Mouse (Mus musculus) heart, adult 2 months (tissue): ENCODE data around the gene Trmt1. TPM values are rescaled to one million over a fixed set of nuclear protein-coding genes. Genes with fewer than 3 reads are reported as not detected.

Experiments
- DNase-seq, 2 experiments: peaks; one replicate each; pipeline ENCODE4 v3.0.0; 2021
- H3K27ac ChIP-seq: fragments of 200-600 bp; 2 replicates; pipeline ENCODE4 v1.8.1; 2022
- H3K27me3 ChIP-seq: fragments of 200-500 bp; 2 replicates; pipeline ENCODE4 v1.6.1; 2012; ENCODE audit warnings: mild to moderate bottlenecking, low read length, inconsistent platforms, mixed read lengths; ENCODE audit not compliant: control insufficient read depth, insufficient read depth
- H3K36me3 ChIP-seq: fragments of 200-500 bp; 2 replicates; pipeline ENCODE4 v1.6.1; 2012; ENCODE audit warnings: low read length, inconsistent platforms; ENCODE audit not compliant: control insufficient read depth, insufficient read depth
- H3K4me1 ChIP-seq: fragments of 200-500 bp; 2 replicates; pipeline ENCODE4 v1.6.1; 2011; ENCODE audit warnings: low read length; ENCODE audit not compliant: control insufficient read depth, insufficient read depth
- H3K4me3 ChIP-seq: fragments of 200-600 bp; 2 replicates; pipeline ENCODE4 v1.8.1; 2022
- H3K79me2 ChIP-seq: fragments of 200-500 bp; replicated peaks from 2 replicates; pipeline ENCODE4 v1.6.1; 2012; ENCODE audit warnings: mild to moderate bottlenecking, inconsistent platforms, low read length, moderate library complexity, mixed read lengths; ENCODE audit not compliant: control insufficient read depth, insufficient read depth
- H3K9ac ChIP-seq: fragments of 200-500 bp; 2 replicates; pipeline ENCODE4 v1.6.1; 2012; ENCODE audit warnings: low read depth, mild to moderate bottlenecking, control low read depth, inconsistent platforms, low read length, mixed read lengths
- CTCF ChIP-seq: fragments of 200-600 bp; IDR thresholded peaks from 2 replicates; pipeline ENCODE4 v1.8.1; 2022; ENCODE audit warnings: antibody characterized with exemption, mild to moderate bottlenecking, moderate library complexity
- EP300 ChIP-seq: fragments of 200-500 bp; IDR thresholded peaks from 2 replicates; pipeline ENCODE4 v1.6.1; 2011; ENCODE audit warnings: low read depth, low read length, control low read depth; ENCODE audit not compliant: insufficient read depth
- POLR2A ChIP-seq: fragments of 200-500 bp; IDR thresholded peaks from 2 replicates; pipeline ENCODE4 v1.6.1; 2011; ENCODE audit warnings: mild to moderate bottlenecking, low read depth, low read length, control low read depth; ENCODE audit not compliant: insufficient read depth
- WGBS: fragments of 180-500 bp; shearing (Covaris S2); methylation state at CpG from one replicate; pipeline ENCODE4 v1.1.7; 2018; 5-methylcytosine and 5-hydroxymethylcytosine counted together
- intact Hi-C: fragments of 180-260 bp; cut with DNase I; formaldehyde crosslinking; loops from one replicate; pipeline ENCODE4 v1.15.1; 2025
- polyA plus RNA-seq: library from polyadenylated mRNA; depleted of rRNA; stranded (reverse); fragments of >200 nt; gene quantifications from 2 replicates; pipeline ENCODE4 v1.2.3, GENCODE M21; 2012
- total RNA-seq, 2 experiments: library from RNA; stranded (reverse); gene quantifications; 2 replicates each; pipeline ENCODE4 v1.2.3; 2021

The Trmt1 gene
- total and polyA plus RNA-seq, 3 experiments, result 32.0 to 50.8 (median 37.4) TPM

- H3K27ac ChIP-seq, result peak overlapping the region; percentile 90
- no peak overlapping the region for H3K4me3 ChIP-seq
- H3K27me3 ChIP-seq, result no peaks in the 10 kb centered on the region
- TF ChIP-seq CTCF, result no peak
- TF ChIP-seq EP300, result no peak
- TF ChIP-seq POLR2A, result no peak
- no peaks in the 10 kb centered on the region for H3K79me2 ChIP-seq
- no peaks in the 10 kb centered on the region for H3K36me3 ChIP-seq
- 63% methylated on average over 5 of the region's 5 CpGs for WGBS
- no peak for DNase-seq
- no peak overlapping the region for H3K9ac ChIP-seq
- intact Hi-C loops, result loop anchor here (2.0 kb wide), 1 partner anchor 40 kb away; no protein-coding TSS in a partner anchor
- H3K4me1 ChIP-seq, result peaks cover 20% of the 10 kb centered on the region
Measured at GRCm38 (mm10) chr8:84700526-84700925, 14.4 kb downstream of the Trmt1 start.

DNA sequence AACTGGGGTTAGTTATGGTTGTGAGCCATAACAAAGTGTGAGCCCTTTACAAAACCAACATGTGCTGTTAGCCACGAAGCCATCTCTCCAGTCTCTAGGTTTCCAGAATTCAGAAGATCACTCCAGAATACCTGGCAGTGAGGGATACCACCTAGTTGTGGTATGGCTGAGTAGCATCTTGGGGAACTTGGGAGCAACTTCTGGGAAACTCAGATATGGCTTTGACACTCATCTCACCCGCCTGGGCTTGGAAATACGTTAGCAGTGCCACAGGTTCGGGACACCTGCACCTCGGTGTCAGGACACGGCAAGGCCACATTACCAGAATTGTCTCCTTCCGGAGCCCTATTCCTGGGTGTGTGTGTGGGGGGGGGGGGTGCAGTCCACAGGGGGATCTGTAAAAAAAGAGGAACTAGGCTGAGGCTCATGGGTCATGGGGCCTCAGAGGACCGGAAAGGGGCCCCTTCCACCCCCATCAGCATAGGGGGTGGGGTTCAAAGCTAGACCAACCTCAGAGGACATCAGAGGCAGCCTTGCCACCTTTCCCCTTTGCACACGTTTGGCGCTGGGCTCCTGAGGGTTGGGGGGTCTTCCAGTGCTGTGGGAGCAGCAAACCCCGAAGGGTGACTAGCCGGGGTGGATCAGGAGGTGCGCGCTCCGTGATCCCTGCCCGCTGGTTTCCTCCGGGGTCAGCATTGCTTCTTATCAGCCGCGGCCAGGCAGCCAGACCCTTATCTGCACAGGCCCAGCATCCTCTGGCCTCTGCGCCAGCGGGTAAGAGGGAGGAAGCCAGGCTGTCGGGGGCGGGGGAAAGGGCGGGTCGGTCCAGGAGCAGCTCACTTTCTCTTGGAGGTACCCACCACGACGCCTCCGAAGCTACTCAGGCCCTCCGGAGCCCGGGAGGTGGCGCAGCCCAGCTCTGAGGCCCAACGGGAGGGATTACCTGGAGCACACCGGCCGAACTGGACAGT, 15.1 kb downstream of the Trmt1 start, which contains the start of gene Lyl1:
TSS of gene Lyl1 (plus strand) at position 517 of the 971 bp plus-strand sequence.
- WGBS, result 9% methylated on average over 34 of the region's 34 CpGs
- Histone ChIP-seq H3K79me2 (no peaks in the 10 kb centered on the region), H3K36me3 (no peaks in the 10 kb centered on the region), H3K9ac (peak within 1 kb of the TSS; percentile 68), H3K4me1 (peaks cover 20% of the 10 kb centered on the region), H3K27me3 (no peaks in the 10 kb centered on the region), H3K4me3 (peak within 1 kb of the TSS; percentile 56), H3K27ac (peak within 1 kb of the TSS; percentile 90)
- DNase-seq, result peak; percentile 82 to 89
- intact Hi-C loops, result loop anchor here (2.0 kb wide), 1 partner anchor 40 kb away; no protein-coding TSS in a partner anchor
- TF ChIP-seq POLR2A (peak; percentile 78), EP300 (peak; percentile 99), CTCF (peak; percentile 60)

DNA sequence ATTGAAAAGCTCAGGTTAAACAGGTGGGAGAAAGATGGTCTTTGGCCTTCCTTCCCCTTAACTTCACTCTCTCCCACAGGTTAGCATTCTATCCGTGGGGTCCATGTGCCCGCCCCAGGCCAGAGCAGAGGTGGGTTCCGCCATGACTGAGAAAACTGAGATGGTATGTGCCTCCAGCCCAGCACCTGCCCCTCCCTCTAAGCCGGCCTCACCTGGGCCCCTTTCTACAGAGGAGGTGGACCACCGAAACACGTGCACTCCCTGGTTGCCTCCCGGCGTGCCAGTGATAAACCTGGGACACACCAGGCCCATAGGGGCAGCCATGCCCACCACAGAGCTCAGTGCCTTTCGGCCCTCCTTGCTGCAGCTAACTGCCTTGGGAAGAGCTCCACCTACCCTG, 16.5 kb downstream of the Trmt1 start:
- Histone ChIP-seq H3K9ac (peak overlapping the region; percentile 68), H3K27ac (peak overlapping the region; percentile 90), H3K27me3 (no peaks in the 10 kb centered on the region), H3K79me2 (no peaks in the 10 kb centered on the region), H3K4me1 (peaks cover 22% of the 10 kb centered on the region), H3K36me3 (no peaks in the 10 kb centered on the region), H3K4me3 (peak overlapping the region; percentile 56)
- DNase-seq, result peak in 1 of 2 experiments; percentile 42
- TF ChIP-seq POLR2A (no peak), EP300 (no peak), CTCF (no peak)
- 58% methylated on average over 9 of the region's 9 CpGs for WGBS
- intact Hi-C loops, result no loop called here

GRCm38 (mm10) chr8:84702963-84703465, 16.9 kb downstream of the Trmt1 start:
- no peaks in the 10 kb centered on the region for H3K36me3 ChIP-seq
- intact Hi-C loops, result no loop called here
- H3K27me3 ChIP-seq, result no peaks in the 10 kb centered on the region
- H3K79me2 ChIP-seq, result no peaks in the 10 kb centered on the region
- peak overlapping the region; percentile 56 for H3K4me3 ChIP-seq
- no peak for DNase-seq
- peak overlapping the region; percentile 90 for H3K27ac ChIP-seq
- 66% methylated on average over 6 of the region's 6 CpGs for WGBS
- H3K9ac ChIP-seq, result peak overlapping the region; percentile 68
- TF ChIP-seq EP300, result no peak
- TF ChIP-seq POLR2A, result no peak
- TF ChIP-seq CTCF, result no peak
- peaks cover 22% of the 10 kb centered on the region for H3K4me1 ChIP-seq

DNA sequence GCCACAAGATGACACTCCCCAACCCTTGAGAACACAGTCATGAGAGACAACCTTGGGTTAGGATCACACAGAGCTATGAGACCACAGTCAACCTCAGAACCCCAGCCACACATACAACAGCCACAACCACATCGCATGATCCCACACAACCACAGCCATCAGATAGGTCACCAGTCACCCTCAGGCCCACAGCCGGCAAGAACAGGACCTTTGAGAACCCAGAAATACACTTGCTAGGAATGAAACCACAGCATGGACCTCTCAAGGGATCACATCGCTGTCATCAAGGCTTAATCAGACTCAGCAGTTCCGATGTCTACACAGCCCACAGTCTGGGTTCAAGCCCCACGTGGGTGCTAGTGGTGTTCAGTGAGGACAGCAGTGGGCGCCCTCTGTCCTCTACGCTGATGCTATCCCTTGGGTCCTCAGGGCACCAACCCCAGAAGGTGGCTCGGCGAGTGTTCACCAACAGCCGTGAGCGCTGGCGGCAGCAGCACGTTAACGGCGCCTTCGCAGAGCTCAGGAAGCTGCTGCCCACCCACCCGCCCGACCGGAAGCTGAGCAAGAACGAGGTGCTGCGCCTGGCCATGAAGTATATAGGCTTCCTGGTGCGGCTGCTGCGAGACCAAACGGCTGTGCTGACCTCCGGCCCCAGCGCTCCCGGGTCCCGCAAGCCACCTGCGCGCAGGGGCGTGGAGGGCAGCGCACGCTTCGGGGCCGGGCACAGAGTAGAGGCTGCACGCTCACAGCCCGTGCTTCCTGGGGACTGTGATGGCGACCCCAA, 17.6 kb downstream of the Trmt1 start:
- H3K4me1 ChIP-seq, result peaks cover 19% of the 10 kb centered on the region
- no peaks in the 10 kb centered on the region for H3K79me2 ChIP-seq
- H3K36me3 ChIP-seq, result no peaks in the 10 kb centered on the region
- 34% methylated on average over 38 of the region's 38 CpGs for WGBS
- peak overlapping the region; percentile 90 for H3K27ac ChIP-seq
- no peaks in the 10 kb centered on the region for H3K27me3 ChIP-seq
- DNase-seq, result peak; percentile 50 to 54
- peak overlapping the region; percentile 56 for H3K4me3 ChIP-seq
- peak overlapping the region; percentile 77 for H3K9ac ChIP-seq
- no peak for TF ChIP-seq CTCF
- TF ChIP-seq EP300, result no peak
- no peak for TF ChIP-seq POLR2A
- intact Hi-C loops, result no loop called here
